Mouse (Mus musculus): ENCODE measurements at regions not wholly inside any gene's neighbourhood (a gene's known extent, or its start where the extent isn't known, plus 50 kb on each side); places are given as distances from the start of the nearest gene placed in this dataset.
A peak's percentile ranks its signal among the peaks of the same experiment; 100 is the strongest.

DNA sequence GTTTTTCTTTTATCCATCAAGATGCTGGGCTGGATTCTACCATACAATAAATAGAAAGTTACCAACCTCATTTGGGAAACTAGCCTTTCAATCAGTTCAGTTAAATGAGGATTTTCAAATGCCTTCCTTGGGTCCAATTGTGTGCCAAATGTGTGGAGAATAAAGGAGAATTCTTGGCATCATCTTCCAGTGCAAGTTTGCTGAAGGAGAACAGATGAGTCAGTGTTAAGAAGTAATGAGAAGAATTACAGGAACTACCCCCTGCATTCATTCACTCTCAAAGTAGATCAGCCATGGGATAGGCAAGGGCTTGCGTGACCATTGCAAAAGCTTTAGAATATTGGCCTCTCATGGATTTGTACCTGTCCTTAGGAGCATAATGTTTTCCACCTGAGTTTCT, 193.4 kb upstream of the Man1a start:
- H3K27ac ChIP-seq = no peak overlapping the region
- H3K4me1 ChIP-seq (replicated peaks) = no peaks in the 10 kb centered on the region
- no peak overlapping the region for H3K9ac ChIP-seq
- no peaks in the 10 kb centered on the region for H3K36me3 ChIP-seq
- 86% methylated on average over 1 of the region's 1 CpGs for WGBS
- no peaks in the 10 kb centered on the region for H3K27me3 ChIP-seq (replicated peaks)
- no peaks in the 10 kb centered on the region for H3K9me3 ChIP-seq
- no peak for ATAC-seq
- H3K4me2 ChIP-seq (replicated peaks) = no peak overlapping the region
- H3K4me3 ChIP-seq (replicated peaks) = no peak overlapping the region

GRCm38 (mm10) chr10:54269354-54269753, 192.9 kb upstream of the Man1a start:
- ATAC-seq = no peak
- Histone ChIP-seq H3K4me1 (replicated peaks) (no peaks in the 10 kb centered on the region), H3K36me3 (no peaks in the 10 kb centered on the region), H3K4me3 (replicated peaks) (no peak overlapping the region), H3K9ac (no peak overlapping the region), H3K9me3 (no peaks in the 10 kb centered on the region), H3K27ac (no peak overlapping the region), H3K27me3 (replicated peaks) (no peaks in the 10 kb centered on the region), H3K4me2 (replicated peaks) (no peak overlapping the region)

GRCm38 (mm10) chr10:54266656-54267055, 190.2 kb upstream of the Man1a start:
- Histone ChIP-seq H3K27me3 (replicated peaks) (no peaks in the 10 kb centered on the region), H3K4me2 (replicated peaks) (no peak overlapping the region), H3K36me3 (no peaks in the 10 kb centered on the region), H3K4me1 (replicated peaks) (no peaks in the 10 kb centered on the region), H3K4me3 (replicated peaks) (no peak overlapping the region), H3K9me3 (no peaks in the 10 kb centered on the region), H3K9ac (no peak overlapping the region), H3K27ac (no peak overlapping the region)
- no peak for ATAC-seq
- WGBS = 90% methylated on average over 4 of the region's 4 CpGs

DNA sequence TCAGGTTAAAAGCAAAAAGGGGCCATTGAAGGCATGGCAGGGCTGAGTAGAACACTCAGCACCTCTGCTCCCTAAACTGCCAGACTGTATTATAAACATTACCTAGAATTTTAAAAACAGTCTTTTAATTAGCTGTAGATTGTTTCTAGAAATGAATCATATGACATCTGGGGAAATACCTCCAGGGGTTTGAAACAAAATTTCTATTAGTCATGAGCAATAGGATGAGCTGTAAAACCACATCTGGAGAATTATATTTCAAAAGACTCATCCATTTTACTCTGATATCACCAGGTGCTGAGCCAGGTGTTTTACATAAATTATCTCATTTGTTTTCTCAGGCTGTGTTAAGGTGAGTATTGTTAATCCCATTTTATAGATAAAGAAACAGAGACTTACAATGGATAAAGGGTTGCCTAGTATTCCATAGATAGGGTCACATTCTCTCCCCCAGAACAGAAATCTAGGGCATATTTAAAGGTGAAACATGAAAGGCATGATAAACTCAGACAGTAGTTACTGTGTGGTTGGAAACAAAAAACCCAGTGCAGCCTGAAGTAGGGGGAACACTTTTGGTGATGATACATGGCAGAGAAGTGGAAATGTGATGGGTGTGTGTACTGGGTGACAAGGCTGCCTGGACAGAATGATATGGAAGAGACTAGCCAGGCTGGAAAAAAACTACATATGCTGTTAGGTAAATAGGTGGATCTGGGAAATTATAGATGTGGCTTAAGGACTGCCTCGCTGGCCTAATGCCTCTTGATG, 178.6 kb upstream of the Man1a start:
- H3K9ac ChIP-seq = no peak overlapping the region
- H3K27ac ChIP-seq = no peak overlapping the region
- 52% methylated on average over 1 of the region's 1 CpGs for WGBS
- H3K4me3 ChIP-seq (replicated peaks) = no peak overlapping the region
- ATAC-seq = no peak
- no peaks in the 10 kb centered on the region for H3K36me3 ChIP-seq
- no peak overlapping the region for H3K4me2 ChIP-seq (replicated peaks)
- no peaks in the 10 kb centered on the region for H3K4me1 ChIP-seq (replicated peaks)
- H3K27me3 ChIP-seq (replicated peaks) = no peaks in the 10 kb centered on the region
- no peaks in the 10 kb centered on the region for H3K9me3 ChIP-seq

DNA sequence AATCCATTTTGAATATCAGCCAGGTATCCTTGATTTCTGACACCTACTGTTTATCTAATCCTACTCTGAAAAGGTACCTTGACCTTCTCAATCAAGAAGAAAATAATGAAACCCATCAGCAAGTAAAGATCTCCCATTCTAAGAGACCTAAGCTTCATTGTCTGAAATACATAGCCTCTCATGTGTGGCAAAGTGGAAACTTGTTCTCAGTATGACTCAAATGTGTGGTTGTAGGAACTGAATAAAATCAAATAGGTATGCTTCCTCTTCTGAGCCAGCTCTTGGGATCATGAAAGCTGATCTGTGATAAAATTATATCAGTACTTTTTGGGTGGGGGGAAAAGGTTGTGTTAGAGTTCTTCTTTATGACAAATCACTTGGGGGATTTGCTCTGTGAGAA, 168.6 kb upstream of the Man1a start:
- Histone ChIP-seq H3K27ac (no peak overlapping the region), H3K9me3 (no peaks in the 10 kb centered on the region), H3K4me3 (replicated peaks) (no peak overlapping the region), H3K9ac (no peak overlapping the region), H3K36me3 (no peaks in the 10 kb centered on the region), H3K4me2 (replicated peaks) (no peak overlapping the region), H3K27me3 (replicated peaks) (no peaks in the 10 kb centered on the region), H3K4me1 (replicated peaks) (no peaks in the 10 kb centered on the region)
- ATAC-seq = no peak

DNA sequence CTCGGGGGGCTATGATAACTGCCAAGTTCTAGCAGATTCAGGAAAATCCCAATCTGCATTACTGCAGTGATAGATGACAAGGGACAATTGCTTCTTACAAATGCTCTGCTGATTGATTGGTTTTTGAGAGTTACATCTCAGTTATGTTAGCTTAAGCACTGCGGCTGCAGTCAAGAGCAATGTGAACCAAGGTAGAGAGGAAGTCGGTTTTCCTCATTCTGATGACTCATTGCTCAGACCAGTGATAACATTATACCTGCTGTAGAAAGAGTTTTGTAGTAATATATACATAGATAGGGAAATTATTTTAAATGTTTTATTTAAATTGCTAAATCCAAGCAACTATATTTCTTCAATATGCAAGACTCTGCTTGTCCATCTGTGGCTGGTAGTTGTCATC, 126.0 kb upstream of the Man1a start:
- H3K9ac ChIP-seq = no peak overlapping the region
- H3K4me1 ChIP-seq (replicated peaks) = no peaks in the 10 kb centered on the region
- no peaks in the 10 kb centered on the region for H3K9me3 ChIP-seq
- H3K4me2 ChIP-seq (replicated peaks) = no peak overlapping the region
- H3K27ac ChIP-seq = no peak overlapping the region
- ATAC-seq = no peak
- no peak overlapping the region for H3K4me3 ChIP-seq (replicated peaks)
- no peaks in the 10 kb centered on the region for H3K27me3 ChIP-seq (replicated peaks)
- H3K36me3 ChIP-seq = no peaks in the 10 kb centered on the region
- 69% methylated on average over 3 of the region's 3 CpGs for WGBS

DNA sequence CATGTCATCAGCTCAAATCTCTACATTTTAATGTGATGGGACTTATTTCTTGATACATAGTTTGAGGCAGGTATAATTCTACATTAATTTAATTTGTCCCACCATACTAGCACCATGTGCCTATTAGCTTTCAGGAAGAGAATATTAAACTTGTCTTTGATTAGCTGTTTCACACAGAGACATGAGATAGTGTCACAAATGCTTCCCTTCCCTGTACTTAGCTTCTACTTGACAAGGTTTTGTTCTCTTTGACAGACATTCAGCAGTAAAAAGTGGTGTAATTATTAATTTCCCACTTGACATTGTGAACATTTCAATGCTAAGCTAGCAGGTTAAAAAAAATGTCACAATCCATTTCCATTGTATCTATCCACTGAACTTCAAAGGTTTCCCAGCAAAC, 125.3 kb upstream of the Man1a start:
- Histone ChIP-seq H3K4me2 (replicated peaks) (no peak overlapping the region), H3K36me3 (no peaks in the 10 kb centered on the region), H3K4me3 (replicated peaks) (no peak overlapping the region), H3K9me3 (no peaks in the 10 kb centered on the region), H3K4me1 (replicated peaks) (no peaks in the 10 kb centered on the region), H3K27ac (no peak overlapping the region), H3K9ac (no peak overlapping the region), H3K27me3 (replicated peaks) (no peaks in the 10 kb centered on the region)
- ATAC-seq = no peak

DNA sequence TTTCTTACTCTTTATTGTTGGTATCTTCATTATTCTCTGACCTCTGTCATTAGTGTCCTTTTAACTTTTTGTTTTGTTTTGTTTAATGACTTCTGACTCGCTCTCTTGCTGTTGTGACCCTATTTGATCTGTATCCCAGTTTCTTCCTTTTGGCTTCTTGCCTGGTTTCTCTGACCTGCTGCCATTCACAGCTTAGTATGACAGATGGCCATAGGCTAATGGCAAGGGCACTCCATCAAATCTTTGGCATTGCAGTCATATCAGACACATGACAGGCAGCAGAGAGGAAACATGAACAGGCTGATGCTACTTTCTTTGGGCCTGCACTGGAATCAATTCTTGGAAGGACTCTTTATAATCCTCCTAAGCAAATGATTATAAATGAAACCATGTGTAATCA, 106.3 kb upstream of the Man1a start:
- no peaks in the 10 kb centered on the region for H3K36me3 ChIP-seq
- 66% methylated on average over 1 of the region's 1 CpGs for WGBS
- no peaks in the 10 kb centered on the region for H3K9me3 ChIP-seq
- H3K27ac ChIP-seq = no peak overlapping the region
- no peaks in the 10 kb centered on the region for H3K27me3 ChIP-seq (replicated peaks)
- no peak for ATAC-seq
- no peak overlapping the region for H3K9ac ChIP-seq
- no peak overlapping the region for H3K4me2 ChIP-seq (replicated peaks)
- H3K4me1 ChIP-seq (replicated peaks) = no peaks in the 10 kb centered on the region
- no peak overlapping the region for H3K4me3 ChIP-seq (replicated peaks)

- WGBS = 61% methylated on average over 7 of the region's 7 CpGs
- Histone ChIP-seq H3K36me3 (no peaks in the 10 kb centered on the region), H3K27me3 (replicated peaks) (no peaks in the 10 kb centered on the region), H3K9ac (no peak overlapping the region), H3K9me3 (no peaks in the 10 kb centered on the region), H3K4me2 (replicated peaks) (no peak overlapping the region), H3K27ac (no peak overlapping the region), H3K4me1 (replicated peaks) (no peaks in the 10 kb centered on the region), H3K4me3 (replicated peaks) (no peak overlapping the region)
- no peak for ATAC-seq
Observed at GRCm38 (mm10) chr10:54169320-54169719, 92.9 kb upstream of the Man1a start.

DNA sequence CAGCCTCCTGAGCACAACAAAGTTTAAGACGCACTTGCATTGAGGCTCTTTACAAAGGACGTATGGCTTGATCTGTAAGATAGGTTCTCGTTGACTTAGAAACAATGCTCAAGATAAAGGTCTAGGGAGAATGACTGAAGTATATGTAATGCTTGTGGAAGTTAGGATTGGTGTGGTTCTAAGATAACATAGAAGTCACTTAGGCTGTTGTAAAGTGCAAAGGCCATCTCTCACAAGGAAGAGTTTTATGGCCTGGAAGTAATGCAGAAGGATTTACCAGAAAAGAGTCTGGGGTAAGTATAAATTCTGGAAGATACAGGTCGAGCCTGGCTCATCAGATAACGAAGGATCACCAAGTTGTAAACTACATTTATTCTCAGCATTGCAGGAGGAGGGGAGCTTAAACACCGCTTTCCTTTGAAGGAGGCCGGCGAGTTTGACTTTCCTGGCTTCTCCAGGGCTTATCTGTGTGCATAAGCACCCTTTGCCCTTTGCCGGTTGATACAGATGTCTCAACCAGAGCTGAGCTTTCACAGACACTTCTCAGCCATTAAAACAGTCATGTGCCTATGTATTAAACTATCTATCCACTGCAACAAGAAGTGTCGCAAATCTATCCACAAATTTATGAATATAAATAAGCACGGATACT, 84.8 kb upstream of the Man1a start:
- peak; percentile 97 for ATAC-seq
- H3K9ac ChIP-seq = no peak overlapping the region
- 31% methylated on average over 11 of the region's 11 CpGs for WGBS
- no peak overlapping the region for H3K4me3 ChIP-seq (replicated peaks)
- no peaks in the 10 kb centered on the region for H3K27me3 ChIP-seq (replicated peaks)
- no peaks in the 10 kb centered on the region for H3K36me3 ChIP-seq
- H3K27ac ChIP-seq = no peak overlapping the region
- H3K4me1 ChIP-seq (replicated peaks) = no peaks in the 10 kb centered on the region
- H3K9me3 ChIP-seq = no peaks in the 10 kb centered on the region
- H3K4me2 ChIP-seq (replicated peaks) = no peak overlapping the region

- no peaks in the 10 kb centered on the region for H3K4me1 ChIP-seq (replicated peaks)
- no peak overlapping the region for H3K4me2 ChIP-seq (replicated peaks)
- ATAC-seq = no peak
- no peak overlapping the region for H3K9ac ChIP-seq
- H3K4me3 ChIP-seq (replicated peaks) = no peak overlapping the region
- H3K27ac ChIP-seq = no peak overlapping the region
- 81% methylated on average over 1 of the region's 1 CpGs for WGBS
- H3K9me3 ChIP-seq = no peaks in the 10 kb centered on the region
- H3K27me3 ChIP-seq (replicated peaks) = no peaks in the 10 kb centered on the region
- no peaks in the 10 kb centered on the region for H3K36me3 ChIP-seq
Observed at GRCm38 (mm10) chr10:54153928-54154327, 77.5 kb upstream of the Man1a start.

GRCm38 (mm10) chr10:54132634-54133033, 56.2 kb upstream of the Man1a start:
- no peak overlapping the region for H3K4me3 ChIP-seq (replicated peaks)
- no peak overlapping the region for H3K27ac ChIP-seq
- no peak overlapping the region for H3K9ac ChIP-seq
- no peaks in the 10 kb centered on the region for H3K9me3 ChIP-seq
- H3K27me3 ChIP-seq (replicated peaks) = no peaks in the 10 kb centered on the region
- no peaks in the 10 kb centered on the region for H3K36me3 ChIP-seq
- no peak overlapping the region for H3K4me2 ChIP-seq (replicated peaks)
- no peaks in the 10 kb centered on the region for H3K4me1 ChIP-seq (replicated peaks)
- WGBS = 63% methylated on average over 3 of the region's 3 CpGs
- ATAC-seq = no peak

All from intestine, embryonic 15.5 days (tissue).